Mouse (Mus musculus) liver, embryonic 11.5 days (tissue): Measurements from ENCODE around the gene Fat3. TPM values are rescaled to one million over a fixed set of nuclear protein-coding genes. Genes with fewer than 3 reads are reported as not detected.

ENCODE experiments used
- ATAC-seq: fragments of 200-750 bp; cut with Nextera tagmentation; replicated peaks from 2 replicates; pipeline ENCODE4 v1.8.0; 2017; ENCODE audit warnings: moderate number of reproducible peaks, mild to moderate bottlenecking, moderate TSS enrichment, moderate library complexity; ENCODE audit not compliant: low FRiP score
- DNase-seq: peaks from one replicate; pipeline ENCODE4 v3.0.0-alpha.2; 2017; ENCODE audit warnings: low spot score
- H3K27ac ChIP-seq: fragments of 300-500 bp; sonication (generic); 2 replicates; pipeline ENCODE4 v1.5.1; 2014; ENCODE audit warnings: mild to moderate bottlenecking, low read depth, low read length, control low read depth
- H3K27me3 ChIP-seq: fragments of 300-500 bp; sonication (generic); replicated peaks from 2 replicates; pipeline ENCODE4 v1.6.1; 2014; ENCODE audit warnings: low read length, mixed read lengths; ENCODE audit not compliant: control insufficient read depth, insufficient read depth
- H3K36me3 ChIP-seq: fragments of 300-500 bp; sonication (generic); 2 replicates; pipeline ENCODE4 v1.6.1; 2014; ENCODE audit warnings: mild to moderate bottlenecking, low read length, moderate library complexity, mixed read lengths; ENCODE audit not compliant: control insufficient read depth, insufficient read depth
- H3K4me1 ChIP-seq: fragments of 300-500 bp; sonication (generic); replicated peaks from 2 replicates; pipeline ENCODE4 v1.6.1; 2014; ENCODE audit warnings: low read length, mixed read lengths; ENCODE audit not compliant: control insufficient read depth, insufficient read depth
- H3K4me2 ChIP-seq: fragments of 300-500 bp; sonication (generic); 2 replicates; pipeline ENCODE4 v1.6.1; 2014; ENCODE audit warnings: mild to moderate bottlenecking, control low read depth, moderate library complexity
- H3K4me3 ChIP-seq: fragments of 300-500 bp; sonication (generic); 2 replicates; pipeline ENCODE4 v1.5.1; 2014; ENCODE audit warnings: low read depth, low read length, control low read depth
- H3K9ac ChIP-seq: fragments of 300-500 bp; sonication (generic); 2 replicates; pipeline ENCODE4 v1.6.1; 2014; ENCODE audit warnings: low read depth, low read length, control low read depth
- H3K9me3 ChIP-seq: fragments of 300-500 bp; sonication (generic); 2 replicates; pipeline ENCODE4 v1.6.1; 2016; ENCODE audit warnings: low read length, inconsistent platforms, mixed read lengths; ENCODE audit not compliant: control insufficient read depth
- WGBS: fragments of 180-500 bp; shearing (Covaris S2); extraction: QIAGEN DNeasy Blood & Tissue Kit; methylation state at CpG from one replicate; pipeline ENCODE4 v1.1.7; 2014; 5-methylcytosine and 5-hydroxymethylcytosine counted together
- polyA plus RNA-seq: library from polyadenylated mRNA; unstranded; fragments of >200 nt; fragmentation: Nextera tagmentation; extraction: Ambion mirVana; gene quantifications from 2 replicates; pipeline ENCODE4 v1.2.1, GENCODE M21; 2014

The Fat3 gene
- polyA plus RNA-seq, 1 experiment from 2014 or later = 1.5 TPM

GRCm38 (mm10) chr9:16093047-16093668 is 407.9 kb downstream of the Fat3 start:
- Histone ChIP-seq H3K9ac (no peak overlapping the region), H3K36me3 (no peaks in the 10 kb centered on the region), H3K27ac (no peak overlapping the region), H3K27me3 (no peaks in the 10 kb centered on the region), H3K4me2 (no peak overlapping the region), H3K4me1 (no peaks in the 10 kb centered on the region), H3K4me3 (no peak overlapping the region), H3K9me3 (no peaks in the 10 kb centered on the region)
- ATAC-seq (no peak), DNase-seq (no peak)
- WGBS = 73% methylated on average over 8 of the region's 8 CpGs

DNA sequence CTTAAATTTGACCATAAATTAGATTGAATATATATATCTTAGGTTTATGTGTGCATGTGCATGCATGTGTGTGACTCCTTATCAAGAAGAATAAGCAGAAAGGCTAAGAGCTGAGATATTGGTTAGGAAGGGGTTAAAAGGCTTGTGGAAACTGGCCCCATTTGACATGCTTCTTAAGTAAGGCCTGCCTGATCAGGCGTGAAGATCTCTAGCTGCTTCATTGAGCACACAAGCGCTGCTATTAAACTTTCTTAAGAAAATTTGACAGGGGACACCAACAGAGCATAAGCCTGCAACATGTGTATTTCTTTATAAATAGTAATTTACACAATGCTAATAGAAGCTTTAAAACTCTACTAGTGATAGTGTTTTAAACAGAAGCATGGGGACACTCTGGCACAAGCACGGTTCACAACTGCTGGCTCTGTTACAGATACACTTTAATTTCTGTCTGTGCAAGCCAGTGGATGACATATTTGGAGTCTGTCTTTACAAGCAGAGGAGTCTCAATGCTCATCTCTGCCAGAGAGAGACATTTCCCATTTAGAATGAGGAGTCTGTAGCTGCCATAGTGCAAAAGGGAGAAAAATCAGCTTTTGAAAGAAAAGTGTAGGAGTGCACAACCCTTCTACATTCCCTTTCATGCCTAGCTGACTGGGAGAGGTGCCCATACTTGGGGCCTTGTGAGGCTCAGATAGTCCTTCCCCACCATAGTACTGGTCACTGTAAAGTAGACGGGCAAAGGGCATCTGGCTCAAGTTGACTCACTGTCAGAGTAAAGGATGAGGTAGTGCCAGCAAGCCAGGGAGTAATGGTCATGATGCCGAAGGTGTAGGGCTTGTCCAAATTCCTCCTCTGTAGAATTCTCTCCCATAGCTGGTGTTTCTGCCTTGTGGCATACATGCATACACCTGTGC is 408.8 kb downstream of the Fat3 start:
- H3K9ac ChIP-seq = no peak overlapping the region
- H3K4me3 ChIP-seq = no peak overlapping the region
- H3K4me2 ChIP-seq = no peak overlapping the region
- no peaks in the 10 kb centered on the region for H3K4me1 ChIP-seq
- H3K27me3 ChIP-seq = no peaks in the 10 kb centered on the region
- no peaks in the 10 kb centered on the region for H3K9me3 ChIP-seq
- no peak overlapping the region for H3K27ac ChIP-seq
- no peaks in the 10 kb centered on the region for H3K36me3 ChIP-seq
- 71% methylated on average over 5 of the region's 5 CpGs for WGBS
- DNase-seq (no peak), ATAC-seq (no peak)

GRCm38 (mm10) chr9:16079292-16079691 is 421.8 kb downstream of the Fat3 start:
- no peak for DNase-seq

GRCm38 (mm10) chr9:16074664-16075063 is 426.4 kb downstream of the Fat3 start:
- H3K9me3 ChIP-seq = no peaks in the 10 kb centered on the region
- no peak overlapping the region for H3K27ac ChIP-seq
- H3K4me1 ChIP-seq = no peaks in the 10 kb centered on the region
- WGBS = 78% methylated on average over 2 of the region's 2 CpGs
- no peak overlapping the region for H3K4me2 ChIP-seq
- ATAC-seq = no peak
- no peak overlapping the region for H3K9ac ChIP-seq
- no peak overlapping the region for H3K4me3 ChIP-seq
- DNase-seq = no peak
- no peaks in the 10 kb centered on the region for H3K27me3 ChIP-seq
- H3K36me3 ChIP-seq = no peaks in the 10 kb centered on the region

More at GRCm38 (mm10) chr9:16079292-16079691, 421.8 kb downstream of the Fat3 start:
- H3K4me2 ChIP-seq = no peak overlapping the region
- no peak overlapping the region for H3K27ac ChIP-seq
- no peak for ATAC-seq
- H3K36me3 ChIP-seq = no peaks in the 10 kb centered on the region
- no peaks in the 10 kb centered on the region for H3K4me1 ChIP-seq
- H3K27me3 ChIP-seq = no peaks in the 10 kb centered on the region
- no peak overlapping the region for H3K9ac ChIP-seq
- WGBS = 66% methylated on average over 2 of the region's 2 CpGs
- no peaks in the 10 kb centered on the region for H3K9me3 ChIP-seq
- no peak overlapping the region for H3K4me3 ChIP-seq

DNA sequence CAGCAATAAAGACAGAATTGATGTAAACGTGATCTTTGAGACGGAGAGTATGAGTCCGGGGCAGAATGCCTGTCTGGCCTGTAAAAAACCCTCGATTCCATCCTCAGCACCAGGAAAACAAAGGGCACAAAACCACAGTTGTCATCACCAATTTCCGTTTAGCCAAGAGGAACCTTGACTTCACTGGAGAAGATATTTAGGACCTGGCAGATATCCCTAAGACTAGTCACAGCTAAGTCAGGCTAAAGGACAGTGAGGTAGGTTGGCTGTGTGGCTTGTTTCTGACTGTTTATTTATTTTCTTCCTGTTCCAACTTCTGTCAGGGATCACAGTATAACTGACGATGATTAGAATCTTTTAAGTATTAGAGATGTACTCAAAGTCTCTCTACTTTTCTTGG is 427.0 kb downstream of the Fat3 start:
- H3K36me3 ChIP-seq = no peaks in the 10 kb centered on the region
- no peaks in the 10 kb centered on the region for H3K9me3 ChIP-seq
- no peak overlapping the region for H3K4me2 ChIP-seq
- no peak overlapping the region for H3K9ac ChIP-seq
- no peaks in the 10 kb centered on the region for H3K4me1 ChIP-seq
- WGBS = 73% methylated on average over 6 of the region's 6 CpGs
- ATAC-seq (no peak), DNase-seq (no peak)
- no peaks in the 10 kb centered on the region for H3K27me3 ChIP-seq
- no peak overlapping the region for H3K27ac ChIP-seq
- no peak overlapping the region for H3K4me3 ChIP-seq

DNA sequence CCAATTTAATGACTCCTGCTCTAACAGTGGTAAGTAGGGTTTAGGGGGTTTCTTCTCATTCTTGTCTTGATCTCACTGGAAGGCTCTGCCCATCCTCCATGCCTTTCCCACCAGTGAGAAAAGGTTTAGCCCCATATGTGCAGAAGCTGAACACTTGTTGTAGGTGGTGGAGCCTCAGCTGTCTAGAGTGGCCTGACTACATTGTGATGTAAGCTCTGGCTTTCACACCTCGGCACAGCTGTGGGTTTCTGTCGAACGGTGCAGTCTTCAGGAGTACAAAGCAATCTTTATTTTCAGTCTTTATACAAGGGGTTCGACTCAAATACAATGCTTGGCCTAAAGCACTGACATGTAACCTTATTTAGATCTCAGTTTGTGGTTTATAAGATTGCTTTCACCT is 437.6 kb downstream of the Fat3 start:
- Histone ChIP-seq H3K9me3 (no peaks in the 10 kb centered on the region), H3K4me1 (no peaks in the 10 kb centered on the region), H3K27me3 (no peaks in the 10 kb centered on the region), H3K36me3 (no peaks in the 10 kb centered on the region), H3K27ac (no peak overlapping the region), H3K4me2 (no peak overlapping the region), H3K9ac (no peak overlapping the region), H3K4me3 (no peak overlapping the region)
- no peak for DNase-seq
- no peak for ATAC-seq
- WGBS = 74% methylated on average over 4 of the region's 4 CpGs

DNA sequence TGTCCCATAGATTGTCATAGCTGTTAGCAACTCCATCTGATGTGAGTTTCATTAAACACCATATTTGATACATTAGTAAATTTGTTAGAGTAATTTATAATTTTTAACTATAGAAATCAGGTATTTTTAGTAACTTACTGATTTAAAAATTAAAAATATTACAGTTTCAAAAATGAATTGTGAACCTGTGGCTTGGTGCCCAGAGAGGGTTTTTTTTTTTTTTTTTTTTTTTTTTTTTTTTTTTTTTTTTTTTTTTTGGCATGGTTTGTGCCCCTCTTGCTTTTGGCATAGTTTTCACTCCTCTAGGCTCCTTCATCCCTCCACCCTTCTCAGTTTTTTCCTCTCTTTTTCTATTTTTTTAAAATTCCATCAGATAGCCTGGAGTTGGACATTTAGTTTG is 438.6 kb downstream of the Fat3 start:
- H3K9ac ChIP-seq = no peak overlapping the region
- DNase-seq = no peak

DNA sequence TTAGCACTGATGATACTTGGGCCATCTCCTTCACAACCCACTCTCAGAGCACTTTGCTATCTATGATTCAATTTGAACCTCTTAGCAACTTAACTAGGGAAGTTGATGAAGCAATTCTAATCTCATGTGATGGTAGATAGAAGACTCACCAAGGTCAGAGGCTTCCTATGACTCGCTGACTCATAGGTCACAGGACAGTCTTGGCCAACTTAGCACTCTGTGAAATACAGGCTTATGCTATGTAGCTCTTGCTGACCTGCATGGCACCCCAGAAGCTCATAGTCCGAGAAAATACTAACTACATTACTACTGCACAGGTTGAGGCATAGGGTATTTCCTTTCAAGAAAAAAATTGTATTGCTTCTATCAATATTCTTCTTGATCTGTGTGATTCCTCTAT is 454.4 kb downstream of the Fat3 start:
- DNase-seq = no peak
- H3K27me3 ChIP-seq = no peaks in the 10 kb centered on the region
- no peak overlapping the region for H3K27ac ChIP-seq
- H3K9me3 ChIP-seq = no peaks in the 10 kb centered on the region
- 69% methylated on average over 2 of the region's 2 CpGs for WGBS
- no peaks in the 10 kb centered on the region for H3K36me3 ChIP-seq
- no peak overlapping the region for H3K9ac ChIP-seq
- ATAC-seq = no peak
- H3K4me3 ChIP-seq = no peak overlapping the region
- no peak overlapping the region for H3K4me2 ChIP-seq
- no peaks in the 10 kb centered on the region for H3K4me1 ChIP-seq

More for the DNA sequence above, 438.6 kb downstream of the Fat3 start:
- H3K36me3 ChIP-seq = no peaks in the 10 kb centered on the region
- no peak overlapping the region for H3K4me2 ChIP-seq
- H3K9me3 ChIP-seq = no peaks in the 10 kb centered on the region
- ATAC-seq = no peak
- no peak overlapping the region for H3K4me3 ChIP-seq
- H3K4me1 ChIP-seq = no peaks in the 10 kb centered on the region
- H3K27ac ChIP-seq = no peak overlapping the region
- no peaks in the 10 kb centered on the region for H3K27me3 ChIP-seq

DNA sequence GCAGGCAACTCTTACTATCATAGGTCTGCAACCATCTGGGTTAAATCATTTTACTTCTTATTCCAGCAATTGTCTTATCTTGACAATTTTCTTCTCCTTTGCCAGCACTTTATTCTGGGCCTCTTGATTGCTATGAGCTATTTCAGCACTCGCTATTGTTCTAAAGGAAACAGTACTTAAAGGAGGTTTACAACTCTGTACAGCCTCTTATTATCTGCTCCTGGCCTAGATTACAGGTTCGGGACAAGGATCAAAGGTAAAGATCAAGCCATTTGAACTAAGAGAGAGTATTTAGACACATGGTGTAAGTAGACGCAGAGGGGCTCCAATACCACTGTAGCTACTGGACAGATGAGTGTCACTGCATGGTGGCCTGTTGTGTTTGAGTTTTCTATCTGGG is 463.7 kb downstream of the Fat3 start:
- H3K36me3 ChIP-seq = no peaks in the 10 kb centered on the region
- H3K9ac ChIP-seq = no peak overlapping the region
- H3K4me3 ChIP-seq = no peak overlapping the region
- H3K9me3 ChIP-seq = no peaks in the 10 kb centered on the region
- no peak for ATAC-seq
- no peaks in the 10 kb centered on the region for H3K4me1 ChIP-seq
- no peak for DNase-seq
- no peak overlapping the region for H3K4me2 ChIP-seq
- no peaks in the 10 kb centered on the region for H3K27me3 ChIP-seq
- 72% methylated on average over 3 of the region's 3 CpGs for WGBS
- no peak overlapping the region for H3K27ac ChIP-seq
